Mouse (Mus musculus): ENCODE measurements around the gene Gm21885.
A peak's percentile ranks its signal among the peaks of the same experiment; 100 is the strongest.

The Gm21885 gene

GRCm38 (mm10) chr11:94268761-94269160 lies 12.9 kb upstream of the Gm21885 start:
- DNase-seq (ENCODE audit: low spot score): no peak

- no peak for DNase-seq (ENCODE audit: low spot score)
Measured at GRCm38 (mm10) chr11:94269906-94270305, 11.8 kb upstream of the Gm21885 start.

GRCm38 (mm10) chr11:94271015-94271414 lies 10.7 kb upstream of the Gm21885 start:
- no peak for DNase-seq (ENCODE audit: low spot score)

- DNase-seq (ENCODE audit: low spot score): no peak
Measured at GRCm38 (mm10) chr11:94272960-94273927, 8.4 kb upstream of the Gm21885 start.

GRCm38 (mm10) chr11:94274206-94274867 lies 7.3 kb upstream of the Gm21885 start:
- no peak for DNase-seq (ENCODE audit: low spot score)

- no peak for DNase-seq (ENCODE audit: low spot score)
Measured at GRCm38 (mm10) chr11:94275226-94275625, 6.4 kb upstream of the Gm21885 start.

GRCm38 (mm10) chr11:94275686-94276085 lies 6.0 kb upstream of the Gm21885 start:
- DNase-seq (ENCODE audit: low spot score): no peak

- DNase-seq (ENCODE audit: low spot score): peak; percentile 92
Measured at GRCm38 (mm10) chr11:94276869-94277337, 4.8 kb upstream of the Gm21885 start.

- no peak for DNase-seq (ENCODE audit: low spot score)
Measured at GRCm38 (mm10) chr11:94282291-94282690, 618 bp downstream of the Gm21885 start.

GRCm38 (mm10) chr11:94283536-94284099 lies 1.9 kb downstream of the Gm21885 start:
- no peak for DNase-seq (ENCODE audit: low spot score)

- no peak for DNase-seq (ENCODE audit: low spot score)
Measured at GRCm38 (mm10) chr11:94285886-94286574, 4.4 kb downstream of the Gm21885 start.

- DNase-seq (ENCODE audit: low spot score): no peak
Measured at GRCm38 (mm10) chr11:94287105-94287504, 5.4 kb downstream of the Gm21885 start.

GRCm38 (mm10) chr11:94290062-94290740 lies 8.5 kb downstream of the Gm21885 start:
- no peak for DNase-seq (ENCODE audit: low spot score)

- no peak for DNase-seq (ENCODE audit: low spot score)
Measured at GRCm38 (mm10) chr11:94294996-94295845, 13.5 kb downstream of the Gm21885 start.

GRCm38 (mm10) chr11:94312733-94313132 lies 31.1 kb downstream of the Gm21885 start:
- DNase-seq (ENCODE audit: low spot score): no peak

GRCm38 (mm10) chr11:94314098-94314652 lies 32.5 kb downstream of the Gm21885 start:
- DNase-seq (ENCODE audit: low spot score): no peak

- no peak for DNase-seq (ENCODE audit: low spot score)
Measured at GRCm38 (mm10) chr11:94315308-94315707, 33.6 kb downstream of the Gm21885 start.

GRCm38 (mm10) chr11:94316528-94316927 lies 34.9 kb downstream of the Gm21885 start:
- DNase-seq (ENCODE audit: low spot score): no peak

GRCm38 (mm10) chr11:94317014-94317413 lies 35.3 kb downstream of the Gm21885 start:
- DNase-seq (ENCODE audit: low spot score): no peak

GRCm38 (mm10) chr11:94317515-94317914 lies 35.8 kb downstream of the Gm21885 start:
- DNase-seq (ENCODE audit: low spot score): no peak
